Mouse (Mus musculus) G1E (cell line): ENCODE results near the gene Myh11.

Experiments used
- CTCF ChIP-seq: IDR thresholded peaks from 2 replicates; pipeline ENCODE4 v1.5.1; 2012; ENCODE audit warnings: low read depth, low read length, inconsistent platforms, mixed read lengths
- GATA2 ChIP-seq: IDR thresholded peaks from 2 replicates; pipeline ENCODE4 v1.6.1; 2012; ENCODE audit warnings: low read depth, low read length, inconsistent platforms, borderline replicate concordance
- POLR2AphosphoS5 ChIP-seq: IDR thresholded peaks from 2 replicates; pipeline ENCODE4 v1.6.1; 2012; ENCODE audit warnings: low read depth, low read length, inconsistent platforms; ENCODE audit not compliant: insufficient replicate concordance
- TAL1 ChIP-seq: conservative IDR thresholded peaks from 2 replicates; pipeline ENCODE4 v1.6.1; 2012; ENCODE audit warnings: low read depth, low read length, inconsistent platforms, mixed read lengths

- no peak for TF ChIP-seq CTCF
- TF ChIP-seq POLR2AphosphoS5 = no peak
- TF ChIP-seq TAL1 = no peak
- TF ChIP-seq GATA2 = no peak
These were observed 12.5 kb upstream of the Myh11 start for GRCm38 (mm10) chr16:14303676-14304075.
